Mouse (Mus musculus) hindbrain, postnatal 0 days (tissue): ENCODE results near the gene Rgmb. TPM values are rescaled to one million over a fixed set of nuclear protein-coding genes. Genes with fewer than 3 reads are reported as not detected.
A peak's percentile ranks its signal among the peaks of the same experiment; 100 is the strongest.

Source experiments
- ATAC-seq: fragments of 200-750 bp; cut with Nextera tagmentation; 2 replicates; pipeline ENCODE4 v1.8.0; 2017; ENCODE audit warnings: mild to moderate bottlenecking, moderate TSS enrichment, moderate library complexity
- DNase-seq: peaks from one replicate; pipeline ENCODE4 v3.0.0-alpha.2; 2015; ENCODE audit warnings: low spot score
- H3K27ac ChIP-seq: fragments of 300-500 bp; sonication (generic); 2 replicates; pipeline ENCODE4 v1.5.1; 2014; ENCODE audit warnings: mild to moderate bottlenecking
- H3K27me3 ChIP-seq: fragments of 300-500 bp; sonication (generic); 2 replicates; pipeline ENCODE4 v1.6.1; 2014; ENCODE audit warnings: low read length, mixed read lengths; ENCODE audit not compliant: insufficient read depth
- H3K36me3 ChIP-seq: fragments of 300-500 bp; sonication (generic); 2 replicates; pipeline ENCODE4 v1.6.1; 2014; ENCODE audit warnings: low read length, mixed read lengths; ENCODE audit not compliant: insufficient read depth
- H3K4me1 ChIP-seq: fragments of 300-500 bp; sonication (generic); 2 replicates; pipeline ENCODE4 v1.6.1; 2014; ENCODE audit warnings: antibody characterized with exemption, low read length, mixed read lengths; ENCODE audit not compliant: insufficient read depth
- H3K4me2 ChIP-seq: fragments of 300-500 bp; sonication (generic); 2 replicates; pipeline ENCODE4 v1.6.1; 2014; ENCODE audit warnings: low read depth, mild to moderate bottlenecking, low read length, moderate library complexity, mixed read lengths
- H3K4me3 ChIP-seq: fragments of 300-500 bp; sonication (generic); 2 replicates; pipeline ENCODE4 v1.5.1; 2014; ENCODE audit warnings: low read length
- H3K9ac ChIP-seq: fragments of 300-500 bp; sonication (generic); replicated peaks from 2 replicates; pipeline ENCODE4 v1.6.1; 2014; ENCODE audit warnings: mild to moderate bottlenecking, low read length, moderate library complexity, mixed read lengths
- H3K9me3 ChIP-seq: fragments of 300-500 bp; sonication (generic); 2 replicates; pipeline ENCODE4 v1.6.1; 2016; ENCODE audit warnings: low read length, mixed read lengths
- CTCF ChIP-seq: IDR thresholded peaks from 2 replicates; pipeline ENCODE4 v1.5.1; 2016; ENCODE audit warnings: antibody characterized with exemption, control low read depth, low read depth
- WGBS: fragments of 180-500 bp; shearing (Covaris S2); extraction: QIAGEN DNeasy Blood & Tissue Kit; methylation state at CpG from one replicate; pipeline ENCODE4 v1.1.7; 2014; 5-methylcytosine and 5-hydroxymethylcytosine counted together
- polyA plus RNA-seq: library from polyadenylated mRNA; unstranded; fragments of >200 nt; fragmentation: Nextera tagmentation; extraction: Ambion mirVana; gene quantifications from 2 replicates; pipeline ENCODE4 v1.2.1, GENCODE M21; 2015
- total RNA-seq: library from RNA; depleted of rRNA; stranded (reverse); fragments of >200 nt; gene quantifications from 2 replicates; pipeline ENCODE4 v1.2.3, GENCODE M21; 2014

The Rgmb gene
- total and polyA plus RNA-seq, 2 experiments from 2014 or later, result 52.8 to 131 TPM

DNA sequence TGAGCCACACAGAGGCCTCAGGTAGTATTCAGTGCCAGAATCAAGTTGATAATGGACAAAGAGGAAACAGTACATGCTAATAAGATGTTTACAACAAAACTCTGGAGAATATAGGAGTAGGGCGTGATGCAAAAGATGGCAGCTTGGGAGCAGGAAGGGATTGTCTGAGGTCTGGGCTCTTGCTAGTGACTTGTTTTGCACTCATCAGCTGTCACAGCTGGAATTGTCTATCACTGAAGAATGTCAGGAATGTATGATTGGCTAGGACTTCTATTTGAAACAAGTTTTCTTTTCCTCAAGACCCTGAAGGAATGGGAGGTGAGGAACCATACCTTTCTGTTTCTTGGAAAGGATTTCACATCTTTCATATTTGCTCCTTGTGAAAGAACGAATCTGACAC, 10.6 kb upstream of the Rgmb start:
- Histone ChIP-seq H3K9ac (no peak overlapping the region), H3K4me1 (no peaks in the 10 kb centered on the region), H3K36me3 (no peaks in the 10 kb centered on the region), H3K9me3 (no peaks in the 10 kb centered on the region), H3K4me3 (no peak overlapping the region), H3K27me3 (no peaks in the 10 kb centered on the region), H3K27ac (no peak overlapping the region), H3K4me2 (no peak overlapping the region)
- DNase-seq, result no peak
- no peak for ATAC-seq
- TF ChIP-seq CTCF, result no peak
- 85% methylated on average over 2 of the region's 2 CpGs for WGBS

DNA sequence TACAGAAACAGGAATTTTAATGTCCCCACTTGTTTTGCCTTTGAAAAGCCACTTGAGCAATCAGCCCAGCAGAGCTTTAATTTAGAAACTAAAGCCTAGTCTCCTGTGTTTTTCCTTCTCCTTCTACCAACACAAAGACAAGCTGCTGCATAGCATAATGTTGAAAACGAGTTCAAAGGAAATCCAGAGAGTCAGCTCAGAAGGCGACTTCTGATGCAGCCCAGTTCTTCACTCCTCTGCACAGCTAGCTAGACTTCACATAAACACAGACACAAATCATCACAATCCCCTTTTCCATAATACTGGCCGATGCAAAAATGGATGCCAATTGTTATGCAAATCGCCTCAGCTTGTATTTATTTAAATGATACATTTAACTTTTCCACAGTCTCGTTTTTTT, 1.6 kb upstream of the Rgmb start:
- Histone ChIP-seq H3K4me3 (no peak overlapping the region), H3K36me3 (no peaks in the 10 kb centered on the region), H3K9ac (no peak overlapping the region), H3K9me3 (no peaks in the 10 kb centered on the region), H3K27me3 (no peaks in the 10 kb centered on the region), H3K27ac (no peak overlapping the region), H3K4me2 (no peak overlapping the region), H3K4me1 (peaks cover 4% of the 10 kb centered on the region; the same call in 1 of the 2 replicates)
- WGBS, result 19% methylated on average over 5 of the region's 5 CpGs
- DNase-seq (no peak), ATAC-seq (no peak)
- no peak for TF ChIP-seq CTCF

DNA sequence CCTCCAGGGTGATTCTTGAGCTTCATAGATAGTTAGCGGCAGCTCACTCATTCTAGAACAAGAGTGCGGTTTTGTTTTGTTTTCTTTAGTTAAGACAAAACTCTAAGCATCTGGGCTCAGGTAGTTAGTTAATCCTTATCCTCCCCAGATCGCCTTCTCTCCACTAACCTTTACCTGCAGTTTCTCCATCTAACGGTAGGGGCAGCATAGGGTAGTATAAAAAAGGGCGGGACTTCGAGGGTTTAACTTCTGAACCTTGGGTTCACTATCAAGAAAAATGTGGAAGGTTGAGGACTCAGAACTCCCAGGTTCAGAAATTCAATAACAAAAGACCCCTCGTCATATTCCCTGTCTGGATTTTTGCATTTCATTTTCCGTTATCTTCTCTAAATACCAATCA, 971 bp upstream of the Rgmb start:
- no peak overlapping the region for H3K4me2 ChIP-seq
- peak; percentile 72 for TF ChIP-seq CTCF
- H3K4me3 ChIP-seq, result no peak overlapping the region
- DNase-seq (peak; percentile 73), ATAC-seq (no peak)
- H3K36me3 ChIP-seq, result no peaks in the 10 kb centered on the region
- H3K27me3 ChIP-seq, result no peaks in the 10 kb centered on the region
- no peak overlapping the region for H3K27ac ChIP-seq
- no peaks in the 10 kb centered on the region for H3K9me3 ChIP-seq
- 17% methylated on average over 8 of the region's 8 CpGs for WGBS
- H3K4me1 ChIP-seq, result peaks cover 4% of the 10 kb centered on the region; the same call in 1 of the 2 replicates
- no peak overlapping the region for H3K9ac ChIP-seq

DNA sequence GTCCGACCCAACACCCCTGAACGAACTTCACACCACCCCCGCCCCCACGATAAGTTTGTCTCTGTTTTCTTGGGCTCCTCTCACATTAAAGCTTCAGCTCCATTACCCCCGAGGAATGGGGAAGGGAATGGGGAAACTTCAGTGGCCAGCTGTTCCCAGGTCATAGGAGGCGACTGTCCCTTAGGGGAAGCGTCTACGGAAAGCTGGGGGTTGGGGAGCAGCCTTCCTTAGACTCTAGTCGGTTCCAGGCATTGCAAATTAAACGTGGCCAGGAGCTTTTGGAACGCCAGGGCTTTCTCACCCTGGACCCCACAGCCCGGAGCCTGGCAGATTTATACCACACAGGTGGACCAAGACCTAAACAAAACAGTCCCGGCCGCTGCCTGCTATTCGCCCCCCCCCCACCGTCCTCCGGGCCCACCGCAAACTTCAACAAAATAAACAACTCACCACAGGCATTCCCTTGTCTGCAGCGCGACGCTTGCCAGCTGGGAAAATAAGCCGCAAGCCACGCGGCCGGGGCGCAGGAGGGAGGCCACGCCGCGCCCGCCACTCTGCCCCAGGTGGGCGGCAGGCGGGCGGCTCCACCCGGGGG, 571 bp downstream of the Rgmb start:
- DNase-seq (peak; percentile 37), ATAC-seq (no peak)
- Histone ChIP-seq H3K9me3 (no peaks in the 10 kb centered on the region), H3K27ac (peak overlapping the region; percentile 83), H3K9ac (peak overlapping the region; percentile 61), H3K4me1 (peaks cover 4% of the 10 kb centered on the region; the same call in 1 of the 2 replicates), H3K4me2 (peak overlapping the region; percentile 90), H3K36me3 (no peaks in the 10 kb centered on the region), H3K27me3 (no peaks in the 10 kb centered on the region), H3K4me3 (peak overlapping the region; percentile 65)
- under 1% methylated on average over 34 of the region's 34 CpGs for WGBS
- TF ChIP-seq CTCF, result no peak

DNA sequence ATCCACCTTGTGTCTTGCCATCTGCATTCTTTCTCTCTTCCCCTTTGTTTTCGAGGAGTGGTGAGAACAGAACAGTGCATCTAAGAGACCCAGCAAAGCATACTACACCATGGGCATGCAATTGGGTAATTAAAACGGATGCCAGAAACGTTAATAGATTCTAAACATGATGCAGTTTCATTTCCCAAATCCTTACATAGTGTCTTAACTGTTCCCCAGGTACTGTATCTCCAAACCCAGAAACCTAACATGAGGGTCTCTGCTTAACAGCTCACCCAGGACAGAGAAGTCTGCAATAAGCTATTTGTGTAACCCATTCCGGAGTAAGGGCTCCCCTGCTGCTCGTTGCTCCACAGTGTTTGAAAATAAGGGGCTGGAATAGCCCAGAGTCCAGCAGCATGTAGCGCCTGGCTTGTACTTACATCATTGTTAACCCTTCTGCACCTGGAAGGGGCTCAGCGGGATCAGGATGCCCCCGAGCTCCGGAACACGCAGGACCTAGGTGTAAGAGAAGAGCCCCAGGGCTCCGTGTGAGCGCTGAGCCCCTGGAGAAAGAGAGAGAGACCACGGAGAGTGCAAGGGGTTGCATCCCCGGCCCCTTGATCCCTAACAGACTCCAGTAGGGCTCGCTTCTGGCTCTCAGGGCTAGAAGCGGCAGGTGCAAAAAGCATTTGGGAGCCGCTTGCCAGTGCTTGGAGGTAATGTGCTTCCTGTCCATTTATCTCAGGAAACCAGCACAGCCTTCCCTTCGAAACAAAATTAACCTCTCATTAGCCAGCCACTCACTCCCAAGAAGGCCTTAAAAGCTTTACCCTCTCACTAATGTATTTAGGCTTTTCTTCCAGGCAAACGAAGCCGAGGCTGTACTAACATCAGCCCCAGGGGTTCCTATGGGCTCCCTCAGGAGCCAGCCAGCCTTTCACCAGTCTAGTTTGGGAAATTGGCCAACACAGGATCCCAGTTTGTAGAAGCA, 1.4 kb downstream of the Rgmb start:
- Histone ChIP-seq H3K4me1 (peaks cover 4% of the 10 kb centered on the region; the same call in 1 of the 2 replicates), H3K4me3 (peak overlapping the region; percentile 65), H3K27ac (peak overlapping the region; percentile 83), H3K36me3 (no peaks in the 10 kb centered on the region), H3K4me2 (peak overlapping the region; percentile 90), H3K27me3 (no peaks in the 10 kb centered on the region), H3K9me3 (no peaks in the 10 kb centered on the region), H3K9ac (peak overlapping the region; percentile 61)
- no peak for TF ChIP-seq CTCF
- DNase-seq (peak; percentile 60), ATAC-seq (0 out of 2 replicates have a peak, but pooled peaks have one; percentile 11)
- under 1% methylated on average over 20 of the region's 20 CpGs for WGBS

DNA sequence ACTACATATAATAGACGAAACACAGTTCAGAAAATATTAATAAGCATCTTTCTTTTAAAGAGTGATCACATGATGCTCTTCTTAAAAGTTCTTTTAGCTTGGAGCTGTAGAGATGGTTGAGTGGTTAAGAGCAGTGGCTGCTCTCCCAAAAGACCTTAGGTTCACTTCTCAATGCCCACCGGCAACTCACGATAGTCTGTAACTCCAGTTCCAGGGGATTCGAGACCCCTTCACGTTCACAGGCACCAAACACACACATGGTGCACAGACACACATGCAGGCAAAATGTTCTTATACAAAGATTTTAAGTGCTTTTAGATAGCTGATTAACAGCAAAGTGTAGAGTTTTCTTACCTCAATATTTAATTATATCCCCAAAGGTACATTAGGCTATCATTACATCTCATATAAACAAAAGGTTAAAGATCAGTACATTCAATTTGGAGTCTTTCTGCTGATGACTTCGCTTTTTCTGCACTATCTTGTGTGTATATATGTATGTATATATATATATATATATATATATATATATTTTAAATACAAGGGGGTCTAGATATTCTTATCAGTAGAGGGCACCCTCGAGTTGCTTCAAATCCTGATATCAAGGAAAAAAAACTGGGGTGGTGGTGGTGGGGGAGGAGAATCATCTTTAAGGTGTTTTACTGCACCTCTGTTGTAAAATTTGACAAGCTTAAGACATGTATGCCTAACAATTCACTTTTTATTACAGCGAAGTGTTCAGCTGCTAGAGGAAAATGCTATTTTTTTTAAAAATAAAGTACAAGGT, 2.5 kb downstream of the Rgmb start:
- Histone ChIP-seq H3K9me3 (no peaks in the 10 kb centered on the region), H3K4me1 (peaks cover 4% of the 10 kb centered on the region; the same call in 1 of the 2 replicates), H3K4me2 (peak overlapping the region; percentile 92), H3K27me3 (no peaks in the 10 kb centered on the region), H3K27ac (peak overlapping the region; percentile 83; the same call in 1 of the 2 replicates), H3K9ac (no peak overlapping the region), H3K4me3 (peak overlapping the region; percentile 65), H3K36me3 (no peaks in the 10 kb centered on the region)
- WGBS, result 39% methylated on average over 8 of the region's 8 CpGs
- DNase-seq (peak; percentile 81), ATAC-seq (no peak)
- TF ChIP-seq CTCF, result peak; percentile 34
